Mouse (Mus musculus) hindlimb bud, embryonic 11.5 days (tissue): ENCODE measurements at regions not wholly inside any gene's neighbourhood (a gene's known extent, or its start where the extent isn't known, plus 50 kb on each side); places are given as distances from the start of the nearest gene placed in this dataset.

Source experiments
- DNase-seq: peaks from one replicate; pipeline ENCODE4 v3.0.0-alpha.2; 2012; ENCODE audit warnings: low read depth, low spot score; ENCODE audit errors: extremely low spot score

DNA sequence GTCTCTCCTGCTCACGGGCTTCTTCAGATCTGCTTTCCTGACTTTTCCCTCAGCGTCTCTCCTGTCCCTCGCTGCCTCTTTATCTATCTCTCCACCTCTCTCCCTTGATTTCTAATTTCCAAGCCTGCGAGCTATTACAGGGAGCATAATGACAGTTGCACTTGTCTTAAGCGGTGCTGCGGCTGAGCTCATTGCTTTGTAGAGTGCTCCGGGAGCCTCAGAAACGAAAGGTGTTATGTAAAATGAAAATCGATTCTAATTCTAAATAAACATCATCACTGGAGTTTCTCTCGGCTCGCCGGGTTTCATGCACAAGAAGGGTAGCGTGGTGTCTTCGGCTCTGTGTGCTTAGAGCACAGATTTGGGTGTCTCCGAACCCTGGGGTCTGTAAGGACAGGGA, 371.8 kb downstream of the Vrk1 start:
- DNase-seq = no peak

DNA sequence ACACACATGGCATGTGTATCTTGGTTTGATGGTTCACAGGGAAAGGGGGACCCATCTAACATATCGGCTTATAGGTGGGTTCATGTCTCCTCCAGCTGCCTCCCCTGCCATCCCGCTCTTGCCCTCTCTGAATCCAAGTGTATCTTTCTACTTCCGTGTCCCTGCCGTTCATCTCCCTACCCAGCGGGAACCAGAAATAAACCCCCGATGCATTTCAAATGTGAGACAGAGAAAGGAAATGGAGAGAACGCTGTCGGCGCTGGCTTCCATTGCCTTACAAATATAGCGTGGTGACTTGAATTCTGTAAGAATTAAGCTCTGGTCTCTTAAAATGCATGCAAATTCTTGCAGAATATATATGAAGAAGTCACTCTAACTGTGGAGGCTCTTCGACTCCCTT, 379.2 kb downstream of the Vrk1 start:
- no peak for DNase-seq

DNA sequence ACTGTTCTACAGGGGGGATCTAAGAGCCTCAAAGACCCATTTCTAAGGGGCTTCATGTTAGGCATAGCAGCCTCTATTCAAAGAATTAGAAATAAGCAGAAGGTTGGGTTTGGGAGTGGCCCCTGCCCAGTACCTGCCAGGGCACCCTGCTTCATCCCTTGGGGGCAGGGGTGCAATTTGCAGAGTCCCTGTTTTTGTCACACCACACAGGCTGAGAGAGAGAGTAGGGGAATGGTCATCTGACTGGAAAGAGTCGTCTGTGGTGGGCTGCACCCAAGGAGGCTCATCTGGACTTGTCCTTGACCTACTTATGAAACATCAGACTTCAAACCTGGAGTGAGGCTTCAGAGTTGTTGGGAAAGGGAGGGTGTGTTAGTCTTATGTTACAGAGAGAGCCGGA, 382.3 kb downstream of the Vrk1 start:
- DNase-seq = no peak

DNA sequence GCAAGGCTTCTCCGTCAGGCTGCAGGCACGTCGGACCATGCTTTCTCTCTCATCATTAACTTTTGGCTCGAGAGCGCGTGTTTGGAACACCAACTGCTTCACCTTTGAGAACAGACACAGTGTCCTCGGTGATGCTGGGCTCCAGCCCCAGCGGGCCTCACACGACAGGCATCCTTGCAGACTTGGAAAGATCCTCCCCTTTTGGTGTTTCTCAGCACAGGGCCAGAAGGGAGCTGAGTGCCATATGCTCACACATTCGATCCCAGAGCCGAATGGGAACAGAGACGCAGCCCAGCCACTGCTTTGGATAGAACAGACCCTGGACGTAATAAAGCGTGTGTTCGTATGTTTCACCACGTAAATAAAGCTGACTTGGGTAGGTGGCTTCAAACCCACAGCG, 389.1 kb downstream of the Vrk1 start:
- DNase-seq = no peak

DNA sequence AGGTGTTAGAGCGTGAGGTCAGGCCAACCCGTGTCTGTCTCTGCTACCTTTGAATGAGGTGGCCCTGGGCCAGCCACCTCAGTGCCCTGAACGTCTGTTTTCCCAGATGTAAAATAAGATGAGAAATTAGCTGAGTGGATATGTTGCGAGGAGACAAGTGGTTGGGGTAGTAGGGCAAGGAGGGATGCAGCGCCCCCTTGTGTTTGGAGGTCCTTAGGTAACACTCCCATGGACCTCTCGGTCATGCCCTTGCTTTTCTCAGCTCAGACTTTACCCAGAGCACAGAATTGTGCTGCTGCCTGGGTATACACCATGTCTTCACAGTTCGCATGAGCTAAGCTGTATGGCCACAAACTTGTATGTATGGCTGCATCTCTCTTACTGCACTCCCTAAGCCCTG, 401.0 kb downstream of the Vrk1 start:
- DNase-seq = no peak

DNA sequence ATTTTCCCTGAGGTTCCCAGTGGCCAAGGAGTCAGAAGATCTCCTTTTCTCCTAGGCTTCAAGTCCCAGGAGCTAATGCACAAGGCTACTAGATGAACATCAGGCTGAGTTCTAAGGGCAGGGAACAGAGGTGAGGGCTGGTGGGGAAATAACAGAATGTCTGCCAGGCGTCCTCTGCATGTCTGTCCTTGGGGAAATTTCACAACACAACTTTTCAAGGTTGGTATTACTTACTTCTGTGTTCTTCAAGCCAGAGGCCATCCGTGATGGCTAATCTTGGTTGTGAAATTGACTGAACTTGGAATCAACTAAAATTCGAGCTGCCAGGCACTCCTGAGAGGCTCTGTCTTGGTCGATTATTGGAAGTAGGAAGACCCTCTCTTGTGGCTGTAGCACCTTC, 416.6 kb downstream of the Vrk1 start:
- DNase-seq = no peak

DNA sequence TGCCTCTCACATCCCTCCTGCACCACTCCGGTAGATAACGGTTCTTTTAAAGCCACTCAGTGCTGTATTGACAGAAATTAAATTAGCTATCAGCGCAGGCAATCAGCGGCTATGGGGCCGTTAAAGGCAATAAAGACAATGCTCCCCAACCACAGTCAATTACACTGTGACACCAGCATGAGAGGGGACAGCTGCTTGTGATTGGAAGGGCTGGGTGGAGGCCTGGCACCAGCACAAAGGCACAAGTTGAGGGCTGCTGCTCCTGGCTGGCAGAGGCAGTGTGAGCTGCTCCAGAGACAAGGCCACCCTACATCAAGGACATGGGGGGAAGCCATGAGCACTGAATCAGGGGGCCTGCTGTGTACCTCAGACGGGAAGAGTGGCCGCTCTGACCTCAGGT, 420.0 kb downstream of the Vrk1 start:
- DNase-seq = no peak

DNA sequence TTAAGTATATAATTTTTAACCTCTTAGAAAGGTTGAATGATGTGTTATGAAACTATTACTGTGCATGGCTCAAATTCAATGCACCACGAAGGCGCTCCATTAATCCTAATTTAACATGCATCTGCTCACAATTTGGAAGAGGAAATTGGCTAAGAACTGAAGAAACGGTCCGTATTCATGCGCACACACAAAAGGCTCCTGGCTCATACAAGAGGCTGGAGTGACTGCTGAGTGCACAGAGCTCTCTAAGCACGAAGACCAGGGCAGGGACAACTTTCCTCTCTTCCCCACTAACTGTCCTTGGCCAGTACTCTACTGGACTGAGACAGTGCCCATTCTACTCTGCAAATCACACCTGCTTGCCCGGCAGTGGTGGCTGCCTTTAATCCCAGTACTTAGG, 435.1 kb downstream of the Vrk1 start:
- DNase-seq = no peak

DNA sequence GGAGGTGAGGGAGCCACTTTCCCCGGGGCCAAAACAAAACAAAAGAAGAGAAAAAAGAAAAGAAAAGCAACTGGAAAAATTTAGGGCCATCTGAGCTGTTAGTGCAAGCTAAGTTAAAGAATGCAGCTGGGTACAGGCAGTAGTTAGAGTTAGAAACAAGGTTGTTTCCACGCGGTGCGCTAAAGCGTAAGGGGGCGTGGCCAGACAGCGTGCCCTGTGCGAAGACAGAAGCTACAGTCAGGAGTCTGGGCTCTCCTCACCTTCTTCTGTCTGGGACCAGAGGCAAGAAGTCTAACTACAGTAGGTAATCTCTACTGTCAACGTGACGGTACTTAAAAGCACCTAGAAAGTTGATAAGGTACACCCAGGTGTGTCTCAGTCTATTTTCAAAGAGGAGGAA, 435.9 kb downstream of the Vrk1 start:
- DNase-seq = no peak

DNA sequence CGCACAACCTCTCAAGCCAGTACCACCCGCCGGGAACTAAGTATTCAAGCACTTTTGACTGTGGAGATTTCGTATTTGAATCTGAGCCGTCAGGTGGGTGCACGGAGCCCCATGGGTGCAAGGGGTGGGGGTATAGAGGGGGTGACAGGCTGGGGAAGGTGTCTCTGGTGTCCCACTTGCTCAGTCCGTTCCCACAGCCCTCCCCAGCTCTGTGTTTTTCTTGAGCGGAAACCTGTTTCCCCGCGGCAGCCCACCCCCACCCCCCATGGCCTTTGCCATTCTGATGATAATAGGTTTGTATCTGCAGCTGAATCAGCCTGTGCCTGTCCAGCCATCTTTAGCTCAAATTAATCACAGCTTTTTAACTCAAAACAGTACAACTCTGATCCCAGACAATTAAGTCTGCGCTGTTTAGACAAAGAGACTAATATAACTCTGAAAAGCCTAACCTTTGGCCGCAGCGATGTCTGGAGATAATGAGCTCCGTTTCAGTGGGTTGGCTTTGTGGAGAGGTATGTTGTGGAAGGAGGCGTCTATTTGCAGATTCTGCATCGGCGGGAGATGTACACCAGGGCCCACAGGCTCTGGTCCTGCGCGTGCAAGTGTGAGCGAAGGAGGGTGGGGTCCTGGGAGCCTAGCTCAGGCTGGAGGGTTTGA, 437.0 kb downstream of the Vrk1 start:
- no peak for DNase-seq

DNA sequence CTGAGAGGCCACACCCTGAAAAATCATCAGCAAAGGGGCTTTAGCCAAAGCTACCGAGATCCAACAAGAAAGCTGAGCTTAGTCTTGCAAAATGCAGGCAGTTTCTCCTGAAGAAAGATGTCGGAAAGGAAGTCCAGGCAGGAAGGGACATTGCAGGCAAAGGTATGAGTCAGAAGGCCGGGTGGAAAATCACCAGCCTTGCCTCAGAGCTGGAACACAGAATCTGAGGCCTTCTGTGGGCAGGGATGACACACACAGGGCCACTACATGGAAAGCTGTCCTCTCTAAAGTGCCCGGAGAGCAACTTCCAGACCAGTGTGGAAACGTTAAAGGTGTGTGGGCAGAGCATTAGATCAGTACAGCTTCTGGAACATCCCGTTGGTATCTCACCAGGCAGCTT, 438.5 kb downstream of the Vrk1 start:
- no peak for DNase-seq

DNA sequence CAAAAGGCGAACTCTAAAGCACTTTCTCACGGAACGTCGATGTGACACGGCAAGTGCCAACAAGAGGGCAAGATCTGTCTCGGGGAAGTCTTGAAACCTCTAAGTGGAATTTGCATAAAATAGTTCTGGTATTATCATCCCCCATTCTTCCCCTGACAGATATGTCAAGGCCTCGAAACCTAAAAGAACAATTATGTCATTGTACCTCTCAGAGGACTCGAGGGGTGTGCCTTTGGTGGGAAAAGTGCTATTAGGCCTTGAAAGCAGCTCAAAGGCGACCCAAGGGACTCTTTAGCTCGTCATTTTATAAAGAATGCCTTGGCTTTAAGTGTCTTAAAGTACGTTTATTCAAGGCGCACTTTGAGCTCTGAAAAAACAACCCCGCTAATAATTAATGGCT, 443.5 kb downstream of the Vrk1 start:
- no peak for DNase-seq

DNA sequence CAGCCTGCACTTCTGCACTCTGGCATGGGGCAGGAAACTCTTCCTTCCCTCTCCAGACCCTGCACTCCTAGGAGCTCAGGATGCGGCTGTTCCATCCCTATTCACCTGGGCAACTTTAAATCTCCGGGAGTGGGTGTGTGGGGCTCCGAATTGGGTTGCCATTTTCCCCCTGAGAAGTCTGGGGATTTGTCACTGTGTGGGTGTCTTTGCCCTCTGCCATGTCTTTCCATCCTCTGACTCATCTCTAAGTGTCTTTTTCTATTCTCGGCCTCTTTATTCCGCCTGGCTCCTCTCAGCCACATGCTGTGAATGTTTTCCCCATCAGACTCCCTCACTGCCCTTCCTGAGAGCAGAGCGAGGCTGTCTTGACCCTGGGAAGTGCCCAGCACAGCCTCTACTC, 448.2 kb downstream of the Vrk1 start:
- no peak for DNase-seq

DNA sequence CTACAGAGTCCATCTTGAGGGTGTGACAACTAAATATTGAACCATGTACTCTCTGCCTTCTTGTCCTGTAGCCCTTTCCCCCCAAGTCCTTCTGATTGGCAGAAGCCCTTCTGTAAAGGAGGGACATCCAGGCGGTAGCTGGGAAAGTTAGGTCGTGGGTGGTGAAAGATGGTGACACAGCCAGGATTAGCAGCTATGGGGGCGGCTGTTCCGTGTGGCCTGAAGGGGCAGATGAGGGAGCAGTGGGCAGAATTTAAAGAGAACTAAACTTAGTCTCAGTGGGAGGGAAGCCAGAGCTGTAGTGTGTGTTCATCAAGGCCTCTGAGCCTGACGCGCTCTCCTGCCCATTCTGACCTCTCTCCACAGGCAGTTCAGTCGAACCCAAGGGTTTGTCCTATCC, 450.6 kb downstream of the Vrk1 start:
- DNase-seq = no peak

DNA sequence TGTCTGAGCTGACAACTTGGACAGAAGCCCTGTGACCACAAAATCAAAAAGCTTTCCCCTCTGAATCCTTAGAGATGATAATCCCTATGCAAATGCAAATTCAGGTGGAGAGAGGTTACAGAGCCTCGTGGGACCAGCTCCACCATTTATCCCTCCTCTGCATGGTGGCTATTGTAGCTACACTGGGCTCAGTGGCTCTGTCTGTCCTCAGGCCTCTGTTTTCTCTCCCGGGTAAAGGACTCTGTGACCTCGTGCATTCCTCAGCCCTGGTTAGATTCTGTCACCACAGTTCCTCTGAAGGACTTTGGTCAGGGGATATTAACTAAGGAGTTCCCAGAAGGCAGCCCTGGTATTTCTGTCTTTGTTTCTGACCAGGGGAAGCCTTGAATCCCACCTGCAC, 452.3 kb downstream of the Vrk1 start:
- DNase-seq = no peak

DNA sequence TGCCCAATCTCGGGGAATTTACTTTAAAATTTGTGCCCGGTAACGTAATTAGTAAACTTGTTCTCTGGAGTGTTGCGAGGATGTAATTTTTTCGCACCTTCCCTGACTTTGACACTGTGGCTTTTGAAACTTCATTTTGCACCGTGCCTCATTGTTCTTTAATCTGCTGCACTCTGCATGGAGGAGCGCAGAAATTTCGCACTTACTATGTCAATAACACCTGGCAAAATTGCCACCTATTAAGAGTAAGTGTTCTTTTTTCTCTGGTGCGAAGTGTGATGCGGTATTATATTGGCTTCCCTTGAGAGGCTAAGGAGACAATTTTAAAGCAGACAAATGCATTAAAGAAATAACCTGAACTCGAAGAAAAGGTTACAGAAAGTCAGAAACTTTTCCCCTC, 454.7 kb downstream of the Vrk1 start:
- DNase-seq = no peak

DNA sequence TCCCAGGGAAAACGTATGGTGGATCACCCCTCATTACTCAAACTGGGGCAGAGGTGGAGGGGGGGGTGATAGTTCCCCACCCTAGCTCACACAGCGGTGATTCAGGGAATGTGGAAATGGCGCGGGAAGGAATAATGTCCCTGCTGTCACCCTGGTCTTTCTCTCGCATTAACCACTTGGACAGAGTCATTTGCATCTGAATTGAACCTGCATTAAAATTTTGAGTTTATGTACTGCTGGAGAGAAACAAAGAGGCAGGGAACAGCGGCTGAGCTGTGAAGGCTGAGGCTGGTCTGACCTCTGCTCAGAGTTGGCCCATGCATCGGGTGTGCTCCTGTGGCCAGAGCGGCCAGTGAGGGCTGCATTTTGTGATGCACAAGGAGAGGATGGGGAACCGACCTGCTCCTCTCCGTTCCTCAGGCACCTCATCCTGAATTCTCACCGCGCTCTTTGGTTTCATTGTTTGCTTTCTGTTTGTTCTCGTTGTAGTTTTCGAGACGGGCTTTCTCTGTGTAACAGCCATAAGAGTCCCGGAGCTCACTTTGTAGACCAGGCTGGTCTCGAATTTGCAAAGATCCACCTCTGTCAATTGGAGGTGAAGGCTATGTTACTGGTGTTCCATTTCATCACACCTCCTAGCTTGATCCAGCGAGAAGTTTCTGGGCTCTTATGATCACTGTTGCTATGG, 458.3 kb downstream of the Vrk1 start:
- no peak for DNase-seq

DNA sequence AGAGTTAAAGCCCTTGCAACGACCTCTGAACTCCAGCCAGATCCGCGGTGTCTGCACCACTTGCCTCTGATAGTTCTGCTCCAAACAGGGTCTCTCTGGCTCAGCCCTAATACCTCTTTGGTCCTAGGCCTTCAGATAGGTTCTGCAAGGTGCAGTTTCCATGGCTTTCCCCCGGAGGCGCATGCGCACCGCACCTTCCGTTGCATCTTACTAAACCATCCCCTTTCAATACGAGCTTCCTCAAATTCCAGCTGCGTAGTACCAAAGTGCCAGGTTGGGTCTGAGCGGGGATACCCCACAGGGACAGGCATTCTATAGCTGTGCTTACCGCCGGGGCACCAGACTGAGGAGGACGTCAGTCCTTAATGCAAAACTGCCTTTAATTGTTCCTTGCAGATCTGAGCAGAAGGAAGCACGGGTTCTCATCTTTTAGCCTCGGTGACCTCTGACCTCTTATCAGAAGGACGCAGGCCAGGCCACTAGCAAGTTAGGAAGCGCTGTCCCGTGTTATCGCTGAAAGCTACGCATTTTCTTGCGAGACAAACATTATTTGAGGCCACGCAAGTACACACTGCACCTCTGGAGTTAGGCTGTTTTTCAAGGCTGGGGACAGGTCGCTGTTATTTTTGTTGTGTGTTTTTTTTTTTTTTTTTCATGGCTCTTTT, 464.6 kb downstream of the Vrk1 start:
- DNase-seq = no peak

DNA sequence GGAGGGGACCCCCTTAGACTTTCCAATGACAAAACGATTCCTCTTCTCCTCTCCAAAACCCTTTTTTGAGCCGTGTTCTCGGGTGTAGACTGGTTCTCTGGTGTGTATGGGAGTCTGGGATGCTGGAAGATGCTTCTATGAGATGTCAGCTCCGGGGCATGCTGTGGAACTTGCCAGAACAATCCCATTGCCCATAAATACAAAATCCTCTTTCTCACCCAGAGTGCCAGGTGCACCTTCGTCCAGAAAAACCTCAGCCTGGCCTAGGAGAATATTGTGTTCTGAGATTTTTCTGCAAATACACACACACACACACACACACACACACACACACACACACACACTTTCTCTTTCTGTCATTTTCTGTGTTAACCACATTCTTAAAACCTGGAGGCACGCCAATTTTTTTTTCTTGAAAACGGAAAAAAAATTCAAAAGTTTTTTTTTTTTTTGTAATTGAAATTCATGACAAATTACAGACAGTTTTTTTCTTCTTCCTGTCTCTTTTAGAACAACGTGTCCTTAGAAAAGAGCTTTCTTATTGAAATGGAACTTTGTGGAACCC, 465.5 kb downstream of the Vrk1 start:
- no peak for DNase-seq

DNA sequence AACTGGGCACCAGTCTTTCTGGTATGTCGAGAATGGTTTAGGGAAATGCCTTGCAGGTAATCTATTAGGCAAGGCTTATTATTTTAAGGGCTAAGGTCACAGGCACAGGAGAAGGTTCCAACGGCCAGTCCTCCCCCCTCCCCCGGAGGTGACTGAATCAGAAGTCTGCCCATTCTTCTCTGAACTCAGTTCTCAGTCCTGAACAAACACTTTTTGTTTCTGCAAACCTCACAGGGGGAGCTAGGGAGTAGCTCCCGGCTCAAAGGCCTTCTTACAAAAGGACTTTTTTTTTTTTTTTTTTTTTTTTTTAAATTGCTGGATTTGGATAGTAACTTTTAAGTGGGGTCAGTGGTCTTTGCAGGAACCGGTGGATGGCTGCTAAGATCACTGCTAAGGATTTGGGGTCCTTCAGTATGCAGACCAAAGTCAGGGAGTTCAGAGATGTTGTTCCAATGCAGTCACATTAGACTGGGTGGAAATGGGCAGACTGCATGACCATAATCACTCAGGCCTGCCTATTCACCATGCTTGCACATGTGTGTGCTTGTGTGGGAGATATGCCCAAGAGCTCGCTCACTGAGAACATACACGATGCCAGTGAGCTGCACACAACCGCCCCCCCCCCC, 467.1 kb downstream of the Vrk1 start:
- DNase-seq = no peak

DNA sequence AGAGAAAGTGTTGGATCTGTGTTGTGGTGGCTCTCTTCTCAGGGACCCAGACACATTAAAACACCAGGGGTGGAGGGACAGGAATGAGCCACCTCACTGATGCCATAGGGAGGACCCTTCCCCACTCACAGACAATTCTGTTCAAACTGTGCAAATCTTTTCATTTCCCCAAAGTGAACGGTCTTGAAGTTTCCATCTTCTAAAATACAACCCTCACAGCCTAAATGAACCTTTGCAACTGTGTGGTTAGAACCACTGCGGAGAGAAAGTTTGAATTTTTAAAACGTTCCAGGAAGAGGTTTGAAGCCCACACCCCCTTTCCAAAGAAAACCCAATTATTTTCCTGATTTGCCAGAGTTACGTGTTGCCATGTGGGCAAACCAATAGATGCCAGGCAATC, 467.7 kb downstream of the Vrk1 start:
- no peak for DNase-seq

DNA sequence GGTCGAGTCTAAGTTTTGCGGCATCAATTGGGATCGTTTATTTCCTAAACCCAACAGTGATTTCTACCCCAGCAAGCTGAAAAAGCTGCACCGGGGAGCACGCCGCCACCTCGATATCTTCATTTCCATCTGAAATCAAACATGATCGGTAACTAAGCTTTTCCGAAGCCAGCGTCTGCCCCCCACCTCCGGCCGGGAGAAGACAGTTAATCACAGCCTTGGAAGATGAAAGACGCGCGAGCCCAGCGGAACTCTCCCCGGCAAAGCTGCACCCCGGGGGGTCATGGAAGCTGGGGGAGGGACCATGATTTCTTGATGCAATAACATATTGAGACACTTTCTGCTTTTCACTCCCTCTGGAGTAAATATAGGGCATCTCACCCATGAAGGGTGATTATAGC, 468.4 kb downstream of the Vrk1 start:
- DNase-seq = no peak
